ENCODE assay signal across 27 mouse cellular contexts in the genomic region with DNA sequence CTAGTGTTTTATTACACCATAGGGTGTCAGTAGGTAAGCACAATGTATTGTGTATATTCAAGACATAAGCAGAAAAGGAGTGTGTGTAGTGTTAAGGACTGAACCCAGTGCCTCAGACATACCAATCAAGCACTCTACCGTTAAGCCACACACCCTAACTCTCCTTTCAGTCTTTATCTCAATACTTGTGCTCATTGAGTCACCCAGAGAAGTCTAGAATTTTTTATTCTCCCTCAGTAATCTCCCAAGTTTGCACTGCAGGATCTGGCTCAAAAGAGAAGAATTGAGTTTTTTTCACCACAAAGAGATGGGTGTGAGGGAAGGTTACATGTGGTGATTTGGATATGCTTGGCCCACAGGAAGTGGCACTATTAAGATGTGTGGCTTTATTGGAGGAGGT. TPM values are rescaled to one million over a fixed set of nuclear protein-coding genes. Genes with fewer than 3 reads are reported as not detected.
DNase-seq lines count a peak whose midpoint lies in the region; ATAC-seq and TF ChIP-seq lines count a peak whose summit lies in the region.
"Had no signal": no experiment of that assay in that cellular context is flagged by ENCODE, and none has a peak within 500 bp of the region (broad histone marks: within the 10 kb centered on the region; RNA-seq: fewer than 3 reads in every experiment).

No protein-coding gene starts in this region.

- no peak for TF ChIP-seq RAD21 in MEL (IDR thresholded peaks at IDR 0.05; ENCODE audit: low read depth, low read length)

- H3K36me3 ChIP-seq in E14TG2a.4 (ENCODE audit: insufficient read depth, low read length) (peaks cover 23% of the 10 kb centered on the region), MEL (ENCODE audit: control insufficient read depth in 1 of 2, insufficient read depth in 2 of 2, low read length in 2 of 2) (peaks cover 0 to 12% of the 10 kb centered on the region in 2 experiments; a peak in 2 of 4 replicates)
- H3K36me3 ChIP-seq in forebrain, embryonic 16.5 days (ENCODE audit: control insufficient read depth, insufficient read depth), result no peaks in the 10 kb centered on the region
- H3K36me3 ChIP-seq: embryonic facial prominence, embryonic 13.5 days; embryonic facial prominence, embryonic 15.5 days; forebrain, embryonic 10.5 days; forebrain, embryonic 12.5 days; G1E had no signal

- peak; percentile 66 to 69 for TF ChIP-seq EP300 in MEL (IDR thresholded peaks at IDR 0.05; ENCODE audit: low read depth in 1 of 2, low read length in 2 of 2)

- DNase-seq in MEL (ENCODE audit: low read depth, low spot score), result peak; percentile 73
- DNase-seq in thymus, postnatal 10 days (ENCODE audit: low spot score in 2 of 2), result no peak
- DNase-seq: adrenal gland, adult 2 months; adrenal gland, postnatal 10 days; adrenal gland, postnatal 25 days; B cell, adult 2 months; cerebellum, adult 11 months; cerebellum, adult 18-20 months; cerebellum, adult 8-10 months; cerebellum, adult 9-11 months; cerebellum, postnatal 14 days; cerebellum, postnatal 36 days; embryo, embryonic 11 days; forebrain, postnatal 0 days had no signal

- no peak overlapping the region for H3K9ac ChIP-seq in MEL (ENCODE audit: control insufficient read depth, low read depth, low read length, poor library complexity, severe bottlenecking)
- H3K9ac ChIP-seq in forebrain, embryonic 16.5 days (replicated peaks; ENCODE audit: low read depth, low read length), result no peak overlapping the region
- H3K9ac ChIP-seq: embryonic facial prominence, embryonic 13.5 days; embryonic facial prominence, embryonic 15.5 days; forebrain, embryonic 12.5 days; forebrain, postnatal 0 days had no signal

- H3K27me3 ChIP-seq in E14TG2a.4 (ENCODE audit: insufficient read depth, low read length) (peaks cover 5% of the 10 kb centered on the region), MEL (ENCODE audit: control insufficient read depth in 1 of 2, insufficient read depth in 2 of 2, low read length in 2 of 2) (no peaks in the 10 kb centered on the region)
- H3K27me3 ChIP-seq in forebrain, embryonic 16.5 days (replicated peaks; ENCODE audit: control insufficient read depth, insufficient read depth, low read length), result no peaks in the 10 kb centered on the region
- H3K27me3 ChIP-seq: CH12.LX; embryonic facial prominence, embryonic 13.5 days; embryonic facial prominence, embryonic 15.5 days; forebrain, embryonic 12.5 days had no signal

- H3K27ac ChIP-seq in MEL (ENCODE audit: control insufficient read depth, low read depth, low read length), result peak overlapping the region; percentile 24; the same call in 1 of the 2 replicates
- no peak overlapping the region for H3K27ac ChIP-seq in forebrain, embryonic 16.5 days (ENCODE audit: low read length)
- H3K27ac ChIP-seq: embryonic facial prominence, embryonic 13.5 days; embryonic facial prominence, embryonic 15.5 days; forebrain, embryonic 10.5 days; forebrain, embryonic 12.5 days had no signal

- H3K9me3 ChIP-seq in E14TG2a.4 (ENCODE audit: low read length) (no peaks in the 10 kb centered on the region), MEL (replicated peaks; ENCODE audit: insufficient read depth, low read length) (no peaks in the 10 kb centered on the region)
- H3K9me3 ChIP-seq in forebrain, embryonic 16.5 days (ENCODE audit: control insufficient read depth, low read length), result no peaks in the 10 kb centered on the region
- H3K9me3 ChIP-seq: embryonic facial prominence, embryonic 13.5 days; embryonic facial prominence, embryonic 15.5 days; forebrain, embryonic 10.5 days; forebrain, embryonic 12.5 days; G1E had no signal

- no peak overlapping the region for H3K4me2 ChIP-seq in forebrain, embryonic 16.5 days (ENCODE audit: low read length)
- H3K4me2 ChIP-seq: embryonic facial prominence, embryonic 13.5 days; embryonic facial prominence, embryonic 15.5 days; forebrain, embryonic 12.5 days had no signal

- H3K4me1 ChIP-seq in E14TG2a.4 (replicated peaks; ENCODE audit: low read depth, low read length) (peaks cover 91% of the 10 kb centered on the region), MEL (ENCODE audit: control insufficient read depth in 1 of 2, insufficient read depth in 2 of 2, low read length in 2 of 2) (peaks cover 0 to 23% of the 10 kb centered on the region in 2 experiments; a peak in 3 of 4 replicates)
- H3K4me1 ChIP-seq in forebrain, embryonic 16.5 days (replicated peaks; ENCODE audit: control insufficient read depth, insufficient read depth, low read length), result no peaks in the 10 kb centered on the region
- H3K4me1 ChIP-seq: embryonic facial prominence, embryonic 13.5 days; embryonic facial prominence, embryonic 15.5 days had no signal

- H3K79me2 ChIP-seq in MEL (ENCODE audit: control insufficient read depth, insufficient read depth, low read length, poor library complexity), result no peaks in the 10 kb centered on the region

- TF ChIP-seq CTCF in E14TG2a.4 (conservative IDR thresholded peaks at IDR 0.05; ENCODE audit: low read length) (no peak), MEL (IDR thresholded peaks at IDR 0.05 in 2 of 3, conservative IDR thresholded peaks at IDR 0.05 in 1 of 3; ENCODE audit: control insufficient read depth in 1 of 3, insufficient read depth in 1 of 3, low read depth in 2 of 3, low read length in 3 of 3, poor library complexity in 1 of 3, severe bottlenecking in 1 of 3) (no peak)

- 0 out of 2 replicates have a peak overlapping the region, but pooled peaks have one; percentile 37 for H3K4me3 ChIP-seq in E14TG2a.4 (replicated peaks; ENCODE audit: low read length)
- no peak overlapping the region for H3K4me3 ChIP-seq in MEL (ENCODE audit: control insufficient read depth in 1 of 2, insufficient read depth in 1 of 2, low read depth in 2 of 2, low read length in 2 of 2)
- H3K4me3 ChIP-seq in forebrain, embryonic 16.5 days (replicated peaks; ENCODE audit: low read length), result no peak overlapping the region
- H3K4me3 ChIP-seq: embryonic facial prominence, embryonic 13.5 days; embryonic facial prominence, embryonic 15.5 days; erythroblast, embryonic 14.5 days; forebrain, embryonic 10.5 days; forebrain, embryonic 12.5 days had no signal

- 61% methylated on average over 1 of the region's 1 CpGs for WGBS in forebrain, embryonic 16.5 days

- TF ChIP-seq POLR2A in MEL (IDR thresholded peaks at IDR 0.05; ENCODE audit: control insufficient read depth in 1 of 2, insufficient read depth in 1 of 2, low read depth in 1 of 2, low read length in 2 of 2, poor library complexity in 1 of 2), result no peak

- 0 out of 2 replicates have a peak, but pooled peaks have one; percentile 47 for ATAC-seq in megakaryocyte-erythroid progenitor cell, adult 5-6 weeks (replicated peaks; ENCODE audit: low FRiP score, low TSS enrichment, poor library complexity, severe bottlenecking)
- no peak for ATAC-seq in forebrain, embryonic 16.5 days
- ATAC-seq: CD4-positive, CD25-positive, alpha-beta regulatory T cell, adult 4 months; forebrain, embryonic 14.5 days; forebrain, postnatal 0 days had no signal

TF ChIP-seq in MEL, 35 proteins besides CTCF, POLR2A, EP300 and RAD21:
- 0 out of 2 replicates have a peak, but pooled peaks have one; percentile 37 for TF ChIP-seq GATA1 (IDR thresholded peaks at IDR 0.05; ENCODE audit: low read depth, low read length)
- TF ChIP-seq SIN3A (IDR thresholded peaks at IDR 0.05; ENCODE audit: low read length), result no peak; the same call in 1 of the 2 replicates
- TF ChIP-seq TBP (IDR thresholded peaks at IDR 0.05; ENCODE audit: low read depth, low read length), result peak; percentile 84
- TF ChIP-seq MYB (IDR thresholded peaks at IDR 0.05; ENCODE audit: low read depth, low read length), result peak; percentile 23; the same call in 1 of the 2 replicates
- no peak for TF ChIP-seq USF2 (IDR thresholded peaks at IDR 0.05; ENCODE audit: borderline replicate concordance in 1 of 2, insufficient read depth in 1 of 2, low read depth in 1 of 2, low read length in 2 of 2)
- TF ChIP-seq MYC (IDR thresholded peaks at IDR 0.05; ENCODE audit: low read depth, low read length), result no peak

RNA-seq across cellular contexts. Expression of a gene that starts 39.5 kb away (rescaled TPM):
- total RNA-seq in MEL (2012; rRNA removed), result 187 and 212 TPM in 2 replicates
- polyA plus RNA-seq in MEL (2012; ENCODE audit: insufficient read depth in 1 of 2, insufficient read length in 2 of 2, low read depth in 1 of 2, low replicate concordance in 2 of 2, missing spikeins in 1 of 2), result 1,000 to 10,000 TPM in 1 of 2 experiments, 100 to 1,000 TPM in 1; 298 to 1,026 TPM
- total RNA-seq in megakaryocyte-erythroid progenitor cell, adult 5-6 weeks (2014; fragmentation: Nextera tagmentation), result 244 and 249 TPM in 2 replicates
- 235 and 255 TPM in 2 replicates for total RNA-seq in megakaryocyte-erythroid progenitor cell, adult 5-6 weeks (2017)
- 220 and 229 TPM in 2 replicates for polyA plus RNA-seq in forebrain, embryonic 16.5 days (2015; fragmentation: Nextera tagmentation; extraction: Ambion mirVana)

RNA-seq across cellular contexts. Expression of a gene that starts 45.3 kb away (rescaled TPM):
- total RNA-seq in MEL (2012; rRNA removed), result 16.0 and 16.5 TPM in 2 replicates
- polyA plus RNA-seq in MEL (2012; ENCODE audit: insufficient read depth in 1 of 2, insufficient read length in 2 of 2, low read depth in 1 of 2, low replicate concordance in 2 of 2, missing spikeins in 1 of 2), result 10 to 100 TPM in 1 of 2 experiments, not detected in 1; 24.9 TPM
- total RNA-seq in megakaryocyte-erythroid progenitor cell, adult 5-6 weeks (2014; fragmentation: Nextera tagmentation), result 0.59 and 2.4 TPM in 2 replicates
- 0.61 TPM in 1 of 2 replicates, not detected in the other for total RNA-seq in megakaryocyte-erythroid progenitor cell, adult 5-6 weeks (2017)
- polyA plus RNA-seq in forebrain, embryonic 16.5 days (2015; fragmentation: Nextera tagmentation; extraction: Ambion mirVana), result 145 and 161 TPM in 2 replicates
- total RNA-seq: common myeloid progenitor, adult 5-6 weeks had no signal

RNA-seq across cellular contexts. Expression of a gene that starts 52.7 kb away (rescaled TPM):
- 80.6 and 105 TPM in 2 replicates for total RNA-seq in MEL (2012; rRNA removed)
- polyA plus RNA-seq in MEL (2012; ENCODE audit: insufficient read depth in 1 of 2, insufficient read length in 2 of 2, low read depth in 1 of 2, low replicate concordance in 2 of 2, missing spikeins in 1 of 2), result 100 to 1,000 TPM; 212 to 571 TPM
- 238 and 277 TPM in 2 replicates for total RNA-seq in megakaryocyte-erythroid progenitor cell, adult 5-6 weeks (2014; fragmentation: Nextera tagmentation)
- total RNA-seq in megakaryocyte-erythroid progenitor cell, adult 5-6 weeks (2017), result 172 and 198 TPM in 2 replicates
- 400 TPM in 2 replicates for polyA plus RNA-seq in forebrain, embryonic 16.5 days (2015; fragmentation: Nextera tagmentation; extraction: Ambion mirVana)
